Mouse (Mus musculus) B cell, adult 62 days (primary cell): ENCODE results near the gene Maged1. TPM values are rescaled to one million over a fixed set of nuclear protein-coding genes. Genes with fewer than 3 reads are reported as not detected.

Source experiments
- total RNA-seq: library from RNA; stranded (reverse); gene quantifications from 4 replicates; pipeline ENCODE4 v1.2.4, GENCODE M21; 2023

Maged1 gene
- 4.2 to 5.4 TPM (median 4.6 TPM) in 4 replicates for total RNA-seq

GRCm38 (mm10) chrX:94541918-94542355, at the start of gene Maged1:
TSS of gene Maged1 (minus strand) at chrX:94542143.

Other genes with a start within 250 kb of the Maged1 start
- 0.33 to 0.69 TPM (median 0.58 TPM) in 4 replicates for gene Fam90a1b, start 175.4 kb downstream of the Maged1 start, total RNA-seq
- 6.4 to 11.1 TPM (median 10.3 TPM) in 4 replicates for gene Apoo, start 175.0 kb downstream of the Maged1 start, total RNA-seq
- gene Gspt2, start 93.9 kb upstream of the Maged1 start, total RNA-seq: not detected in 4 replicates
- 18.0 to 19.1 TPM (median 18.9 TPM) in 4 replicates for gene Zxdb, start 182.4 kb upstream of the Maged1 start, total RNA-seq